Mouse (Mus musculus) small intestine, adult 2 months (tissue): Measurements from ENCODE around the gene Cggbp1.

Experiments used
- CTCF ChIP-seq: fragments of 200-500 bp; IDR thresholded peaks from 2 replicates; pipeline ENCODE4 v1.5.1; 2012; ENCODE audit warnings: low read depth, mild to moderate bottlenecking, control low read depth, inconsistent platforms, low read length, moderate library complexity, mixed read lengths; ENCODE audit not compliant: insufficient replicate concordance, insufficient read length; ENCODE audit errors: extremely low read depth
- POLR2A ChIP-seq: fragments of 200-500 bp; IDR thresholded peaks from 2 replicates; pipeline ENCODE4 v1.6.1; 2012; ENCODE audit warnings: low read depth, mild to moderate bottlenecking, control low read depth, inconsistent platforms, low read length, moderate library complexity

GRCm38 (mm10) chr16:64851085-64851562 lies 672 bp upstream of the Cggbp1 start:
- TF ChIP-seq CTCF (no peak), POLR2A (no peak)
